Mouse (Mus musculus) monocyte, adult 2 months (primary cell): ENCODE measurements around the gene 1700011L22Rik.
A peak's percentile ranks its signal among the peaks of the same experiment; 100 is the strongest.

ENCODE experiments used
- DNase-seq, 2 experiments: peaks; one replicate each; pipeline ENCODE4 v3.0.0; 2022; ENCODE audit warnings: low spot score in 2 of 2, low read depth in 1 of 2

1700011L22Rik gene

DNA sequence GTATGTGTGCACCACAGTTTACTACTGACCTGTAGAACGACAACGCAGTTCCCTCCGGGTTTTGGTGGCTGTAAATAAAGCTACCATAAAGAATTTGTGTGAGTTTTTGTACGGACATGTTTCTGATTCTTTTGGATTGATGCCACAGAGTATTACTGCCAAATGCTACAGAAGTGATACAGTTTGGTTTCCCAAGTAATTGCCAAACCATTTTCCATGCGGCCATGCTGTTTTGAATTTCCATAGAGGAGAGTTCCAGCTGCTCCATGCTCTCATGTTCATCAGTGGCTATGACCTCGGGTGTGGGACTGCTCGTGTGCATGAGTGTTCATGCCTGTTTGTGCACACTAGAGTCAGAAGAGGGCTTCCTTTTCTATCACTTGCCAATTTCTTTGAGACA is 8.4 kb downstream of the 1700011L22Rik start:
- DNase-seq, result no peak

DNA sequence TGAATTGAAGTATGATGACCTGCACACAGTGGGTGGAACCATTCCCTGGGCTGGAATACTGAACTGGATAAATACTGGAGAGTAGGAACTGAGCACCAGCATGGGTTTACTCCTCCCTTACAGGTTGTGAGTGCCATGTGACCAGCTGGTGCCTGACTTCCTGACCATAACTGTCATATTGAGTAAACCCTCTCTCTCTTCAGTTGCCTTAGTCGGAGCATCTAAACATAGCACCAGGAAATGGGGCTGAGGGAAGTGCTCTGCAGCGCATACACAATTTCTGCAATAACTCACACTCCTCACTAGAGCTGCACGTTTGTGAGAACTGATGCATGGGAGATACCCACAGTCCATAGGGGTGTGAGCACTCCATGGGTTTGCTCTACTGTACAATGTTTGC is 9.1 kb downstream of the 1700011L22Rik start:
- DNase-seq, result no peak

DNA sequence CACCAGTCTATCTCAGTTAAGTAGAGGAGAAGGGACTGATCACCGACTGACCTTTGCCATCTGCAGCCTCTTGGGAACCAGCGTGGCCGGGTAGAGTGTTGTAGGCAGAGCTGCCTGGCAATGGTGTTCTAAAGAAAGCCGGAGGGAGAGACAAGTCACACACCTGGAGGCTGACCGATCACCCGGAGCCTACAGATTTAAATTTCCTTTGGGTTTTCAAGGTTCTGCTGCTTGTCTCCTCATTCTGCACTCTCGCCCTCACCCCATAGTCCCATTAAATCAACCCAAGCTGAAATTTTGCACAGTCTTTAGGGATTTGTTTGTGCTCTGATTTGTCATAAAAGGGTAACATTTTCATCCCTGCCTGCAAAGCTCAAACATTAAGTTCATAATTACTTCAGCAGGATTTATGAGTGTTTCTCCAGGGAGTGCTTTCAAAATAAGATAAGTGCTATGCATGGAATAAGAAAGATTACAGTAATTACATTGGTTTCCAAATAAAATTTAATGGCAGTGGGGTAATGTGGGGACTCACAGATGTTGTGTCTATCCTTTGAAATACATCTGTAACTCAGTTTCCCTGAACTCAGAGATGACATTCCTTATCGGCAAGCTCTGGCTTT is 19.0 kb downstream of the 1700011L22Rik start:
- no peak for DNase-seq

DNA sequence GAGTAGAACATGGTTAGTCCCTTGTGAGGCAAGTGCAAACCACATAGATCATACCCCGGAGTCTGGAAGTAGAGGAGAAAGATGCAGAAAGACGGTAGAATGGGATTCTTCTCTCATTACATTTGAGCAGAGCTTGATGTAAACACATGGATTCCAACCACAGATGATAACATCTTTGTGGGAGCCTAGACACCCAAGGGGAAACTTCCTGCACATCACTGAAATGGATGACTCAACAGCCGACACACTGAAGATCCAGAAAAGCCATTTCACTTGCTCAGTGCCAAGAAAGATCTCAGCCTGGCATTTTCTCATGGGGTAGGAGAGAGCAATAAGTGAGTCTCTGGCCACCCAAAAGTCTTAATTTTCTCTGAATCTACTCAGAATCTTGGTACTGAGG is 20.5 kb downstream of the 1700011L22Rik start:
- no peak for DNase-seq

DNA sequence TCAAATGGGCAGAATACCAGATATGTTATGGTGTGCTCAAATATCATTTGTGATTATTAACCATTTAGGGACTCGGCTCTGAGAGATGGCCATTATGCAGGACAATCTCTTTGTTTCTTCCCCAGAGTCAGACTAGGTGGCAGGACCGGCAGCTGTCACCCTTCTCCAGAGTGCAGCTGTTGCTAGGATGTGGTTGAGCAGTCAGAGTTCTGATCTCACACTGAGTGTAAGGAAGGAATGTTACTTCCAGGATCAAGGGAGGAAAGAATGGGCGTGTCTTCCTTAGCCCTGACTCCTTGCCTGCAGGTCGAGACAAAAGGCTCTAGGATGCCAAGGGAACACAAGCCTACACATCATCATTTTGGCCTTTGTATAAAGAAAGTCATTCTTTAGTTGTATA is 21.2 kb downstream of the 1700011L22Rik start:
- no peak for DNase-seq

DNA sequence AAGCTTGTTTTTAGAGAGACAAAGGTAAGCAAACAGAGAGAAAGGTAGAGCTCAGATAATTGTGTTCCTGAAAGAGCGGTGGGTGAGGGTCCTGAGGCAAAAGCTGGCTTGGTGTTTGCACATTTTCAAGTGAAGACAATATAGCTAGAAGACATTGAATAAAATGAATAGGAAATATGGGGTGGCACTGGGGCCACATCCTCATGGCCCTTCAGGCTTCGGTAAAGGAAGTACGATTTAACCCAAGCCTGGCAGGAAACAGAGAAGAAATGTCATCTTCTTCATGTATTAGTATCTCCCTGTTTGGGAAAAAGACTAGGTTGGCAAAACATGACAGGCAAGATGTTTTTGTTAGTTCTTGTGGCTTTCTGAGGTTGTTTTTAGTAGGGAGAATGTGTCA is 22.3 kb downstream of the 1700011L22Rik start:
- DNase-seq, result no peak

DNA sequence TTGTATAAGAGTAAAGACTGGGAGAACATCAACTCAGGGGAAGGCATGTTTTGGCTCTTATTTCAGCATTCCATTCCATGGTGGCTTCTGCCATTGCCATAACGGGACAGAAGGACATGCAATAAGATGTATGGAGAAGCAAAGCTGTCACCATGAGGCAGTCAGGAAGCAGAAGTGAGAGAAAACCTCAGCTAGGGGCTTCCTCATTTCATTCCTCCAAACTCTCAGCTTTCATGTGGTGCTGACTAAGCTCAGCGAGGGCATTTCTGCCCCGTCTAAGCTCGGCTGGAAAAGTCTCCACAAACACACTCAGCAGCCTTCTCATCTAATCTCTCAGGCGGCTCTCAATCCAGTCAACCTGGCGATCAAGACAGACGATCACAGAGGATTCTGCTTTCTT is 22.8 kb downstream of the 1700011L22Rik start:
- DNase-seq, result peak; percentile 42 to 45

DNA sequence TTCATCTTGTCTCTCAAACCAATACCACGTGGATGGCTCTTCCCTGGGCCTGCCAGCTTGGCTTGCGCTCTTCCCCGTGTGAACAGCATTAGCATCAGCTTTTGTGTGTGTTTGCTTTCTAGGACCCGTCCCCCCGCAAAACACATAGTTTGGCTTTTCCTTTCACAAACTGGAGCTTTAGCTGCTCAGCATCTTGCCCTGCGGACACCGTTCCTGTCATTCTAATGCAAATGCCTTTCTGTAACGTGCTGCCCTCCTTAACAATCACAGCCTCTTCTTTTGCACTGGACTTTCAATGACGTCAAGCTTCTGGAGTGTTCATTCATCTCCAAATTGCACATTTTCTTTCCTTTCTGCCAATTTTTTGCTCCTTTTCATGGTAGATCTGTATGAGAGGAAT is 24.0 kb downstream of the 1700011L22Rik start:
- no peak for DNase-seq

DNA sequence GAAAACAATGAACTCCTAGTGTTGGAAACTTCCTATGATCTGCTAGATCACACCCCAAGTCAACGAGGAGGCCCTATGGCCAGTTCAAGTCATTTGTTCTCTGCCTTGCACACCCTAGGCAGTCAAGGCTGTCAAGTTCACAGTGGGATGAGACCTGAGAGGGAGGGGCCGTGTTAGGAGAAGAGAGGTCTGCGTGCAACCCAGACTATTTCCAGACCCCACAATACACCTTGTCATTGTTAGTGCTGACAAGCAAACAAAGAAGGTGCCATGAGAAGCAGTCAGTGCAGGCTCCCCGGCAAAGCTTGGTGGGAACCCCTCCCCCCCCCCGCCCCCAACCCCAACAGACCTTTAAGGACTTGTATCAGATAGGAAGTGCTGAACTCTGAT is 25.6 kb downstream of the 1700011L22Rik start:
- DNase-seq, result no peak

DNA sequence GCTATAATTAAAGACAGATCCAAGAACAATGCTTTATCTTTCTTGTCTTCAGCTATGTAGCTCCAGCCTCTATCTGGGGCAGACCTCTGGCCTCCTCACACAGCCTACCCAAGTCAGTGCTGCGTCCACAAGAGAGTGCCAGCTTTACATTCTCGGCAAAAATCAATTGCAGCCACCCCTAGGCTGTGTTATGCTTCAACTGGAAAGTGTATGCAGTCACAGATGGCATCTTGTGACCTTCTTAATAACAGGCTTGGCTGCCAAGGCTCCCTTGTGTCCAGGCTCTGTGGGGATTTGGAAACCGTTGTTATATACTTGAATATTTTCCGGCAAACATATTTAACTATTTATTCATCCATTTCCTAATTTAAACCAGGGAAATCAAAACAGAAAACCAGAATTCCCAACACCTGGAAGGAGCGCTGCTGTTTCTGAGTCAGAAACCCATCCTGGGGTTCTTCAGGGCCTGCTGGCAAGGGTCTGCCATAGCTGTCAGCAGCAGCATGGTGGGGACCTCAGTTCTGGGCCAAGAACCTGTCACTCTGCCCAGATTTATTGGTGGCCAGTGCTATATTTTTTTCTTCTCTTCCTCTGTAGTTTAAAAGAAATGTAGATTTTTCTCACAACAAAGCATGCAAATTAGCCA is 26.1 kb downstream of the 1700011L22Rik start:
- no peak for DNase-seq

DNA sequence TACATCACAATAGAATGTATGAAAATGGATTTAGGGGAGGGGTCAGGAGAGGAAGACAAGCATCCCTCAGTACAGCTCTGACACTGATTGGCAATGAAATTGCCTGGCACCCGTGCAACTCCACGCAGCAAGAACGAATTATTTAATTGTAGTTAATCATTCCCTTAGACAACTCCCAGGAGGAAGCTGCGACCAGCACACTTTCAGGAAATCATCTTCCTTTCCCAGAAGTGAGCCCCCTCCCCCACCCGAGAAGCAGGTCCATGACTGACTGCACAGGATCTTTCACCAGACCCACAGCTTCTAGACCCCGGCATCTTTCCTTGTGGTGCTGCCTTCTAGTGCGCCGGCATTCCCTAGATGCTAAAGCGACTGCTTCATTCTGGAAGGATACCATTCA is 36.7 kb downstream of the 1700011L22Rik start:
- no peak for DNase-seq

DNA sequence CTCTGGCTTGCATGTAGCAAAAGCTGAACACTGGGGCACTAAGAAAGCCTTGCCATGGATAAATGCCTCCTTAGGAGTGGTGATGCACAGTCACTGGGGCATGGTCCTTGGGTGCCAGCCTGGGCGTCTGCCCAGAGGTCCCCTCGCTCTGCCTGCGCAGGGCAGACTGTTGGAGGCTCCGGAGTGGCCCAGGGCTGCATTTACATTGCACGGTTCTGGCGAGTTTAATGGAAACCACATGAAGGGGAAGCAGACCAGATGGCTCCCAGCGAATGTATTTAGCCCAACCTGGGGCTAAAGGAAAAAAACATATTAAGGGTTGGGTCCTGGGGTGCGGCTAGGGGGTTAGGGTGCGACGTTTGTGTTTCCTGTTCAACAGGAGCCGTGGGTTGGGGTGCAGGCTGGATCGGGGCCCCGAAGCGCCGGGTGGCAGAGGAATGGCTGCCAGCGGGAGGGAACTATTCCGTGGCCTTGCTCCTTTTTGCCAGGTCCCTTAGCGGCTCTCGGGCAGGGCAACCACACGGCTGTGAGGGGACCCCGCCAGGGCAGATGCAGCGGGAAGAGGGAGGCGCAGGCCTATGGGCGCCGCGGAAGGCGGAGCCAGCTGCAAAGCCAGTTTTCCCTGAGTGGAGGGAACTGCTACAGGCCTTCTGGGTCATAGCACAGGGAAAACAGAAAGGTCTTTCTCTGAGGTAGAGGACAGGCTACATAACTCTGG is 38.6 kb downstream of the 1700011L22Rik start:
- no peak for DNase-seq

DNA sequence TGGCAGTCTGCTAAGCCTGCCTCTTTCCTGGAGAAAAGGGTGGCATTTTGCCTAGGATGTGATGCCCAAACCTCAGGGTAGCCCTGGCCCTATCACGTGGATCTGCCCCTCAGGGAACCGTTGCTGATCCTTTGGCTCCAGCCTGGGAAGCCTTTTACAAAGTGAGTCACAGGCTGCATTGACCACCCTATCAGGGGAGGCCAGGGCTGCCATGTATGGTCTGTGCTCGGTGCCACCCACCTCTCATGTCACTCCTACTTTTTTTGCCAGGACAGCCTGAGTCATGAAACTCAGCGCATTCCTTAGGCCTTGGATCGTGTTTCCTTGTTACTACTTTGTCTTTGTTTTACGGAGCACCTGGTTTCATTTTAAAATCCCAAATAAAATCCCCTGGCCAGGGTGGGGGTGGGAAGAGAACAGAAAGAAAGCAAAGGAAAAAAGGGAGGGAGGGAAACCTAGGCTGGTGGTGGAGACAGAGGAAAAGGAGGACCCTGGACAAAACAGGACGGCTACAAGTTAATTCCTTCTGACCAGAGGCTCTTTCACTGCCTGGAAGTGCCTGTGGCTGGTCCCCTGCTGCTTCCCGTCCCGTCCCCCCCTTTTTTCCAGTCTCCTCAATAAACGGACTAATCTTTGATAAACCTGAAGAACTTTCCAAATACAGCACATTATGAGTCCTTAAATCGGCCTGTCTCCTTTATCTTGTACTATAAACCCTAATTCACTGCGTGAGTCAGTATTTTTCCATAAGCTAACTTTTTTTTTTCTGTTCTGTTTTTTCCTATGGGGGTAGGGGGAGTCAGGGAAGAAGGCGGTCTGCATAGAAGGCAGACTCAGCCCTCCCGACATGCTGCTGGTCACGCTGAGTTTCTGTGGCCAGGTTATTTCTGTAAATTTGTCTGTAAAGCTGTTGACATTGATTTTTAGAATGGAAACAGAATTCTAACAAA is 39.4 kb downstream of the 1700011L22Rik start:
- DNase-seq, result no peak

DNA sequence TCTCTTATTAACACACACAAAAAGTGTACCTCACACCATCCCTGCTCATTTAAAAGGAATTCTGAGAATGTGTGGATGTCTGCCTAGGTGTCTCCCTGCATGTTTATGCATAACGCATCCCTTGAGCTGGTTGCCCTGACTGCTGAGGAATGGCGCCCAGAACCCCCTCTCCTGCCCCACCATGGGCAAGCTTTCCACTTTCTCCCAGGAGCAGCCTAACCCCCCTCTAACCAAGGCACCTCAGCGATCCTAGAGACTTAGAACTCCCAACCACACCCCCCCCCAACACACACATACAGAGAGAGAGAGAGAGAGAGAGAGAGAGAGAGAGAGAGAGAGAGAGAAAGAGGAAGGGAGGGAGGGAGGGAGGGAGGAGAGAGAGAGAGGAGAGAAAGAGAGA is 40.2 kb downstream of the 1700011L22Rik start:
- DNase-seq, result no peak

DNA sequence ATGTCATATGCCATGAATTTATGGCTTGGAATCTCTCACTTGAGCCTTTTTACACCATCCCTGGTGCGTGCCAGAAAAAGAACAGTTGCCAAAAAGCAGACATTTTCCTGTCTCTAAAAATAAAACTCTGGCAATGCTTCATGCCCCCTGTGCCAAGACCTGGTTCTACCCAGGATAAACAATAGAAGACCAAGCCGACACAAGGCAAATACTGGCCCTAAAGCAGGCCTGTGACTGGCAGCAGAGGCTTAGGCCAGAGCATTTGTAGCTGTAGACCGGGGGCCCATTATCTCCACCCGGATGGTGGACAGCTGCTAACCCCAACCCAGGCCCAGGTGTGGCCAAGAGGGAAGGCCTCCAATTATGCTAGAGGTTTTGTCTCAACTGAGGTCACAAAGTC is 41.5 kb downstream of the 1700011L22Rik start:
- no peak for DNase-seq

DNA sequence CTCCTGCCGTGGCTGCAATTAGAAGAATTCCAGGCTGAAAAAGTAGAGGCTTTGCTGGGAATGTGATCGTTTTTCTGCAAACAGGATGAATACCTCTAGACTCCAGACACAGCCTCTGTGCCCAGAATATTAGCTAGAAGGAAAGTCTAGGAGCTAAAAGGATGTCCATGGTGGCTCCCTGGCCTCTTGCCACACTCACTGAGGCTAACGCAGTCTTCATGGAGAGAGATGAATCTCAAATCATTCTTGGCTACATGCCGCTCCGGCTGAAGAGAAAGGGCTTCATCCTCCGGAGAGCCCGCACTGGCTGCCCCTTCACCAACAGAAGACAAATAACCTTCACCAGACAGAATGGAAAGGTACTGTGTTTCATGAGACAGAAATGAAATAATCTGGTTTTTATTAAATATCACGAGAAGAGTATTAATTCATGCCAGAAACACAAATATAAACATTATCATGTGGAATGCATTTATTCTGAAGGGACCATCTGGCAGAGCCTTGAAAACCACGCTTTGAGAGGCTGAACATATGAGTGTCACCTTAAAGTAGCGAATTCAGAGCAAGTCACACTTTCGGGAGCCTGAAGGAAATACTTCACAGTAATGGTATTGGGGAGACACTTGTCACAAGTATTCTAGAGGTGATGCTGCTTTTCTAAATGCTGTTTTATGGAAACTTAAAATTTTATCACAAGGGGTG is 46.8 kb downstream of the 1700011L22Rik start:
- DNase-seq, result no peak

DNA sequence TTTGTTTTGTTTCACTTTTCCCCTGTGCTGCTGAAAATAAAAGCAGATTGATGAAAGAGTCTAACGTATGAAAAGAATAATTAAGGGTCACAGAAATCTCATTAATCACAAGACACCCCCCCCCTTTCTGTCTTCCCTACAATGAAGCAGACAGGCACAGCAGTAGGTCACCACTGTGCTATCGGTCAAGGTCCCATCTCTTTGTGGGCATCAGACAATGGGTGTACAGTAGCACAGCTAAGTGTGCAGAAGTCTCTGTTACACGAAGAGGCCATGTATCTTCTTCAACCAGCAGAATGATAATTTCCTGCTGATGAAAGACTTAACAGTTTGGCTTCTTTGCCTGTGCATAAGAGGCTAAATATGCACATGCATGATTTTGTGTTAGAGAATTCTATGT is 49.7 kb downstream of the 1700011L22Rik start:
- DNase-seq, result no peak

DNA sequence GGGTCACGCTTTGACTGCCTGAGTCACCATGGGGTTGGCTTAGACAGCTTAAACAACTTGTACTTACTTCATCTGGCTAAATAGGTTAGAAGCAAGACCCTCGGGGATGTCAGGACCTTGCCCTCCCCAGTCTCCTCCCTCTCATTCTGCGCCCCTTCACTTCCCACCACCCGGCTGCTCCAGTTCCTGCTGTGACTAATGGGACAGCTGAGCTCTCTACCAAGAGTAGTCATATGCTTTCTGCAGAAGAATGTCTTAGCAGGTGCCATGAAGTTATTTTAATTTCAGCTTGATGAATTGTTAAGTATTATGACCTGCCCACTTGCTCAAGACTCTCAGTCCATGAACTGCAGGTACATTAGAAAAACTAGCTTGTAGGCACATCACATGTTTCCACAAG is 51.9 kb downstream of the 1700011L22Rik start:
- no peak for DNase-seq

DNA sequence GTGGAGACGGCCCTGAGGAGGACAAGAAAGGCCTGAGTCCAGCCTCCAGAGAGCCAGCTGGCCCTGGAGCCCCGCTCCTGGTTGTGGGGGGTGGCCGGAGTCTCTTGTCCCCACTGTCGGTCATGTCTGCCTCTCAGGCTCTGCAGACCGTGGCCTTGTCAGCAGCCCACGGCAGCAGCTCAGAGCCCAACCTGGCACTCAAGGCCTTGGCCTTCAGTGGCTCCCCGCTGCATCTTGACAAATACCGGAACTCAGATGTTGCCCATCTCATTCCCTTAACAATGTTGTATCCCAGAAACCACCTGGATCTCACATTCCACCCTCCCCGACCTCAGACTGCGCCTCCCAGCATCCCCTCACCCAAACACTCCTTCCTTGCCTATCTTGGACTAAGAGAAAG is 58.3 kb downstream of the 1700011L22Rik start:
- DNase-seq, result no peak

DNA sequence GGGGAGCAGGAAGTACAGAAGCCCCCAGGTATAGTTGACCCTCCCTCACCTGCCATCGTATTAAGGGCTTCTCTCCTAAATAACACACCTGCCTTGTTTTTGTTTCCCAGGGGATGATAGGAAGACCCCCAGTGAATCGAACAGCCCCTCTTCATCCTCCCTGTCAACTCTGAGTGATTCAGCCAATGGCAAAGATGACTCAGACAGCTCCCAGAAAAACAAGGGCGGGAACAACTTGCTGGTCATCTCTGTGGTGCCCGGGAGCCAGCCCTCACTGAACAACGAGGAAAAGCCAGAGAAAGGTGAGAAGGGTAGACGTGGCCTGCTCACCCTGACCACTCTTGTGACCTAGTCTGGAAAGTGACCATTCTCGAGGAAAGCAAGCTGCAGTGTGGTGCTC is 62.9 kb downstream of the 1700011L22Rik start:
- DNase-seq, result no peak

DNA sequence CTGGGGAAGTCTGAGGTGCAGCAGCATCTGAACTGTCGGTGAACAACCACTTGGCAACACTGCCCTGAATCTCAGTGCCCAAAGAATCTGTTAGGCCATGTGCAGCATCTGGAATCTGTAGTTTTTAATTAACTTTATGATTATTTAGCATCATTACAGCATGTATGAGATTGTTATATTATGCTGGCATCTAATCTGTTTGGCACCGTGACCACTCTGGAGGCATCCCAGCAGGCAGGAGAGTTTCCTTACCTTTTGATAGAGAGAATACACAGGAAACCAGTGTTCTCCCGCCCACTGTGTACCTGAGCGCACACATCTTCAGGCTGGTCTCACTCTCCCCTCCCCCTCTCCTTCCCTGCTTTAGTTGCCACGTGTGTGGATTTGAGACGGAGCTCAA is 68.7 kb downstream of the 1700011L22Rik start:
- no peak for DNase-seq
